Mouse (Mus musculus): ENCODE data around the gene Bcl2a1d. TPM values are rescaled to one million over a fixed set of nuclear protein-coding genes. Genes with fewer than 3 reads are reported as not detected.
"Not testable (repeated sequence)": the region's sequence is repeated elsewhere in the genome, so short reads cannot be mapped to it uniquely, and the experiment has no call there.

Gene Bcl2a1d
- polyA plus RNA-seq, 1 experiment from 2014 or later, result 0.19 TPM

- H3K9me3 ChIP-seq (ENCODE audit: control insufficient read depth, low read length); H3K27me3 ChIP-seq (replicated peaks; ENCODE audit: control insufficient read depth, insufficient read depth, low read length); H3K36me3 ChIP-seq (ENCODE audit: control insufficient read depth, insufficient read depth, low read length); H3K4me1 ChIP-seq (ENCODE audit: control insufficient read depth, insufficient read depth, low read depth, low read length): not testable (repeated sequence)
- 20% methylated on average over 10 of the region's 12 CpGs for WGBS
- peak; percentile 74 for ATAC-seq
- Histone ChIP-seq H3K27ac (ENCODE audit: low read depth, low read length) (peak within 1 kb of the TSS; percentile 76), H3K9ac (ENCODE audit: low read depth, low read length) (peak within 1 kb of the TSS; percentile 53; the same call in 1 of the 2 replicates), H3K4me2 (ENCODE audit: low read length) (peak within 1 kb of the TSS; percentile 55), H3K4me3 (ENCODE audit: low read length) (peak within 1 kb of the TSS; percentile 34)
Measured at GRCm38 (mm10) chr9:88719989-88720537, 11.7 kb downstream of the Bcl2a1d start, which contains the start of gene Mthfsl. Gene Mthfsl, minus strand, starts transcription at chr9:88720296.

DNA sequence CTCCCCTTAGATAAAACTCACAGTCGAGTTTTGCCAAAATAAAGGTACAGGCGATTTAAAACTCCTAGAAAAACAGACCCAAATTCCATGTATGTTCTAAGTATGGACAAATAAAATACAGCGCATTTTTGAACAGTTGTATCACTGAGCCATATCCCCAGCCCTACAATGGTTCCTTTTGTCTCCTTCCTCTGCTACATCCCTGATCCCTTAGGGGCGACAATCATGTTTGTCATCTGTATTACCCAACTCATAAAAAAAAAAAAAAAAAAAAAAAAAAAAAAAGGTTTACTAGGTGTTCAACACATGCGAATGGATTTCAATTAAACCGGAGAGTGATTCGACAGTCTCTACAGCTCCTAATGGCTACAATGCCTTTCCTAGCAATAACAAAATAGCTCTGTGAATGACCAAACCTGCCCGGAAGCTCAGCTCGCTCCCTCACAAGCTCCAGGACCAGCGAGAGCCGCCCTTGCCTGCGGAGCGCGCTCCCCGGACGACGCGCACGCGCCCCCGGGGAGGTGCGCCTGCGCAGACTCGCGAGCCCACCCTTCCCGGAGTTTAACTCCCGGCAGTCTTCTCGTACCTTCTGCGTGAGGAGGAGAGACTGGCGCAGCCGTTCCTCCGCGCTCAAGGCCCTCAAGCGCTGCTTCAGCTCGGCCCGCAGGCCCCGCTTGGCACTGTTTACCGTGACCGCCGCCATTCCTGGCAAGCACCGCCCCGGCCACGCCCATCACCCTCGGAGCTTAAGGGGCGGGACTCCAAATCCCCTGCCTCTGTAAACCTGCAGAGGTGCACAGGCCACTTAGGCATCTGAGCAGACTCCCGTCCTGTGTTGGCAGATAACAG, 12.4 kb downstream of the Bcl2a1d start:
- WGBS, result 17% methylated on average over 7 of the region's 46 CpGs
- H3K4me3 ChIP-seq (ENCODE audit: low read length), result peak overlapping the region; percentile 34
- H3K36me3 ChIP-seq (ENCODE audit: control insufficient read depth, insufficient read depth, low read length); H3K4me1 ChIP-seq (ENCODE audit: control insufficient read depth, insufficient read depth, low read depth, low read length); H3K27me3 ChIP-seq (replicated peaks; ENCODE audit: control insufficient read depth, insufficient read depth, low read length); H3K9me3 ChIP-seq (ENCODE audit: control insufficient read depth, low read length): not testable (repeated sequence)
- peak overlapping the region; percentile 31; the same call in 1 of the 2 replicates for H3K9ac ChIP-seq (ENCODE audit: low read depth, low read length)
- peak overlapping the region; percentile 50 for H3K4me2 ChIP-seq (ENCODE audit: low read length)
- H3K27ac ChIP-seq (ENCODE audit: low read depth, low read length), result peak overlapping the region; percentile 48
- peak; percentile 96 for ATAC-seq

DNA sequence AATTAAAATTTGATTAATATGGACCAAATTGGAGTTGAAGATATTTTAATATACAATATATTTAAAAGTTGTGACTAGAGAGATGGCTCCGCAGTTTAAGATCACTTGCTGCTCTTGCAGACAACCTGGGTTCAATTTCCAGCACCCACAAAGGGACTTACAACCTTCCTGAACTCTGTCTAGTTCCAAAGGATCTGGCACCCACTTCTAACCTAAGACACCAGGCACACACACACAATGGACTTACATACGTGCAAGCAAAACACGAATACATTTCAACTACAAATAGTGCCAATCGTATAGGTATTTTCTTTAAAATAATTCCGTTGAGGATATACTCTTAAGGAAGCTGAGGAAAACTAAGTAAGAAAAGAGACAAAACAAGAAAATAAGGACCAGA, 13.1 kb downstream of the Bcl2a1d start:
- not testable (repeated sequence) for H3K4me3 ChIP-seq (ENCODE audit: low read length); H3K27me3 ChIP-seq (replicated peaks; ENCODE audit: control insufficient read depth, insufficient read depth, low read length); H3K9ac ChIP-seq (ENCODE audit: low read depth, low read length); H3K27ac ChIP-seq (ENCODE audit: low read depth, low read length); H3K9me3 ChIP-seq (ENCODE audit: control insufficient read depth, low read length); H3K4me1 ChIP-seq (ENCODE audit: control insufficient read depth, insufficient read depth, low read depth, low read length); ATAC-seq; H3K36me3 ChIP-seq (ENCODE audit: control insufficient read depth, insufficient read depth, low read length)
- WGBS, result 76% methylated on average over 5 of the region's 5 CpGs
- peak overlapping the region; percentile 50 for H3K4me2 ChIP-seq (ENCODE audit: low read length)

DNA sequence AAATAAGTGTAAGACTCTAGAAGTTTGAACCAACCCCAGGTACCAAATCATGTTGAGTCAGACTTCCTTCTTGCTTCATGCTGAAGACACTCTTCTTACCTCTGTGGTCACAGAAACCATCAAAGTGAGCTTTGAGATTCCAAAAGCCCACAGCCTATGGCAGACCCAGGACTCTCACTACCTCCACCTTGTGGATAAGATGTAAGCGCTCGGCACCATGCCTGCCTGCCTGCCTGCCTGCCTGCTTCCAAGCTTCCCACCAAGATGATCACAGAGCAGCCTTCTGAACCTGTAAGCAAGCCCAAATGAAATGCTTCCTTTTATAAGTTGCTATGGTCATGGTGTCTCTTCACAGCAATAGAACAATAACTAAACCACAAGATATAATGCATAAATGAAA, 13.6 kb downstream of the Bcl2a1d start:
- not testable (repeated sequence) for ATAC-seq
- WGBS, result 42% methylated on average over 2 of the region's 2 CpGs

DNA sequence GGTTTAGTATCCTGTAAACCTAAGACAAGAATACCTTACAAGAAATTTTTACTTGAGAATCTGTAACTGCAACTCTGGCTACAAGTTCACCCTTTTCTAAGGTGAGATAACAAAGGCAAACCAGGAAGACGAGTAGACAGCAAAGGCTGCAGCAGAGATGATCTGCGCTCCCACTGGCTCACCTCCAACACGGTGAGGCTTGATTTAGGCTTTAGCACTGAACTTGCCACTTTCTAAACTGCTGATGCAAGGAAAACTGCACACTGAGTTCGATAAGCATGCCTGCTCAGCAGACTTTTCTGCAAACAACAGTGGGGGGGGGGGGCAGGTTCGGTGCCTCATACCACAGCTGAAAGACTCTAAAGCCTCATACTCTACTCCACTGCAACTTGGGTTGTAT, 17.2 kb downstream of the Bcl2a1d start:
- not testable (repeated sequence) for ATAC-seq; H3K4me2 ChIP-seq (ENCODE audit: low read length); H3K36me3 ChIP-seq (ENCODE audit: control insufficient read depth, insufficient read depth, low read length); H3K27ac ChIP-seq (ENCODE audit: low read depth, low read length); H3K9me3 ChIP-seq (ENCODE audit: control insufficient read depth, low read length); H3K4me1 ChIP-seq (ENCODE audit: control insufficient read depth, insufficient read depth, low read depth, low read length); H3K4me3 ChIP-seq (ENCODE audit: low read length); H3K9ac ChIP-seq (ENCODE audit: low read depth, low read length); H3K27me3 ChIP-seq (replicated peaks; ENCODE audit: control insufficient read depth, insufficient read depth, low read length)
- 84% methylated on average over 5 of the region's 5 CpGs for WGBS

More for the DNA sequence above, 13.6 kb downstream of the Bcl2a1d start:
- H3K9me3 ChIP-seq (ENCODE audit: control insufficient read depth, low read length); H3K36me3 ChIP-seq (ENCODE audit: control insufficient read depth, insufficient read depth, low read length); H3K9ac ChIP-seq (ENCODE audit: low read depth, low read length); H3K4me1 ChIP-seq (ENCODE audit: control insufficient read depth, insufficient read depth, low read depth, low read length); H3K27ac ChIP-seq (ENCODE audit: low read depth, low read length); H3K4me3 ChIP-seq (ENCODE audit: low read length); H3K27me3 ChIP-seq (replicated peaks; ENCODE audit: control insufficient read depth, insufficient read depth, low read length); H3K4me2 ChIP-seq (ENCODE audit: low read length): not testable (repeated sequence)

DNA sequence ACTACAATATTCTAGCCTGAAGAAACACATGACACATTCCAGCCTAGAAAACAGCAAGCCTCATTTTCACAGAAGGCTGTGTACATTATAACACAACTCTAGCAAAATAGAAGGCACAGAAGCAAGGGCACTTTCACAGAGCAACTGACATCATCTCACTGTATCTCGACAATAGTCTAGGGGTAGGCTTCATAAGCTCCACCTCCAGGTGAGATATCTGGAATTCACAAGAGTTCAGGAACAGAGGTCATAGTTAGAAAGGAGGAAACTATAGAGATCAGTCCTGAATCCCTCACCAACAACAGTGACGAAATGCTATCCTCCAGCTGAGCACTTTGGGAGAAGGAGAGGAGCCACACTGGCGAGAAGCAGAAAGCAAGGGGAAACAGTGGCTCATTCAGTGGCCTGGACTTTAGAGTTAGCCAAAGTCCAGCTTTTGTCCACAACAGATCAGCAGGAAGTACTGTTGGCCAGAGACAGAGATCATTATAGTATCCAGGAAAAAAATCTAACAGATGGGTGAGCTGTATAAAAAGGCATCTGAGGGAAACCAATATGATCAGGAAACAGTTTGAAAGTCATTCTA, 19.5 kb downstream of the Bcl2a1d start:
- 90% methylated on average over 3 of the region's 3 CpGs for WGBS
- H3K27me3 ChIP-seq (replicated peaks; ENCODE audit: control insufficient read depth, insufficient read depth, low read length); H3K9ac ChIP-seq (ENCODE audit: low read depth, low read length); ATAC-seq; H3K9me3 ChIP-seq (ENCODE audit: control insufficient read depth, low read length); H3K36me3 ChIP-seq (ENCODE audit: control insufficient read depth, insufficient read depth, low read length); H3K4me1 ChIP-seq (ENCODE audit: control insufficient read depth, insufficient read depth, low read depth, low read length); H3K4me2 ChIP-seq (ENCODE audit: low read length); H3K4me3 ChIP-seq (ENCODE audit: low read length); H3K27ac ChIP-seq (ENCODE audit: low read depth, low read length): not testable (repeated sequence)

DNA sequence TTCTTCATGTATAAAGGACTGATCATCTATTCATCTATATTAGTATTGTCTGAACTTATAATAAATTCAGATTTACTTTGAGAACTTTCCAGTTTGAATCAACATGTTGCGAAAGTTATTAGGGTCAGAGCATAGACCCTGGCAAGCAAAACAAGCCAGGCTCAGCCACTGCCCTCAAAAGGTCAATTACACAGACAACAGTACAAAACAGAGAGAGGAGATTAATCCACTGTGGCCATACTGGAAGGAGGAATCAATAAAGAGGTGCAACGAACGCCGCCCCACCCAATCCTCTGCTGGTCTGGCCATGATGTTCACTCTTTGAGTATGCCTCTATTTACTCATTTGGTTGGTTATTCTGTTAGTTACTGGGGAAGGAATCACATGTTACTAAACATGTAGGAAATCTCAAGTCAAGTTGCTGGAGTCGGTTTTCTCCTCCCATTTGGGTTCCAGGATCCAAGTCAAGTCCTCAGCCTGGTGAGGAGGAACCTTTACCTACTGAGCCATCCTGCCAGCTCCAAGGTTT, 20.7 kb downstream of the Bcl2a1d start:
- ATAC-seq, result not testable (repeated sequence)
- WGBS, result 94% methylated on average over 4 of the region's 5 CpGs

GRCm38 (mm10) chr9:88710439-88710838, 21.3 kb downstream of the Bcl2a1d start:
- not testable (repeated sequence) for ATAC-seq; H3K9me3 ChIP-seq (ENCODE audit: control insufficient read depth, low read length); H3K4me3 ChIP-seq (ENCODE audit: low read length); H3K36me3 ChIP-seq (ENCODE audit: control insufficient read depth, insufficient read depth, low read length); H3K27me3 ChIP-seq (replicated peaks; ENCODE audit: control insufficient read depth, insufficient read depth, low read length); H3K9ac ChIP-seq (ENCODE audit: low read depth, low read length); H3K4me2 ChIP-seq (ENCODE audit: low read length); H3K27ac ChIP-seq (ENCODE audit: low read depth, low read length); H3K4me1 ChIP-seq (ENCODE audit: control insufficient read depth, insufficient read depth, low read depth, low read length)
- WGBS, result 95% methylated on average over 2 of the region's 2 CpGs

More for the DNA sequence above, 20.7 kb downstream of the Bcl2a1d start:
- not testable (repeated sequence) for H3K9me3 ChIP-seq (ENCODE audit: control insufficient read depth, low read length); H3K4me1 ChIP-seq (ENCODE audit: control insufficient read depth, insufficient read depth, low read depth, low read length); H3K4me2 ChIP-seq (ENCODE audit: low read length); H3K9ac ChIP-seq (ENCODE audit: low read depth, low read length); H3K27me3 ChIP-seq (replicated peaks; ENCODE audit: control insufficient read depth, insufficient read depth, low read length); H3K27ac ChIP-seq (ENCODE audit: low read depth, low read length); H3K36me3 ChIP-seq (ENCODE audit: control insufficient read depth, insufficient read depth, low read length); H3K4me3 ChIP-seq (ENCODE audit: low read length)

GRCm38 (mm10) chr9:88709794-88710193, 21.9 kb downstream of the Bcl2a1d start:
- H3K4me3 ChIP-seq (ENCODE audit: low read length); ATAC-seq; H3K27me3 ChIP-seq (replicated peaks; ENCODE audit: control insufficient read depth, insufficient read depth, low read length); H3K9me3 ChIP-seq (ENCODE audit: control insufficient read depth, low read length); H3K9ac ChIP-seq (ENCODE audit: low read depth, low read length); H3K4me2 ChIP-seq (ENCODE audit: low read length); H3K36me3 ChIP-seq (ENCODE audit: control insufficient read depth, insufficient read depth, low read length); H3K27ac ChIP-seq (ENCODE audit: low read depth, low read length); H3K4me1 ChIP-seq (ENCODE audit: control insufficient read depth, insufficient read depth, low read depth, low read length): not testable (repeated sequence)
- WGBS, result 89% methylated on average over 5 of the region's 5 CpGs
